Mouse (Mus musculus) central nervous system, embryonic 18 days (tissue): ENCODE results near the gene Tmco5b. TPM values are rescaled to one million over a fixed set of nuclear protein-coding genes. Genes with fewer than 3 reads are reported as not detected.

Experiments
- polyA plus RNA-seq: library from polyadenylated mRNA; depleted of rRNA; stranded (reverse); fragments of >200 nt; gene quantifications from 2 replicates; pipeline ENCODE4 v1.2.3, GENCODE M21; 2012; rRNA removed

The Tmco5b gene
- polyA plus RNA-seq: 0.06 TPM in 1 of 2 replicates, not detected in the other

GRCm38 (mm10) chr2:113285432-113285831 is at the start of gene Tmco5b:
TSS of gene Tmco5b (plus strand) at chr2:113285732.

Other genes with a start within 250 kb of the Tmco5b start
- gene Ryr3, start 68.6 kb upstream of the Tmco5b start, polyA plus RNA-seq: 27.5 and 33.9 TPM in 2 replicates
- 0.22 and 0.44 TPM in 2 replicates for gene Fmn1, start 42.0 kb downstream of the Tmco5b start, polyA plus RNA-seq